Mouse (Mus musculus): ENCODE results near the gene Baz2a. TPM values are rescaled to one million over a fixed set of nuclear protein-coding genes. Genes with fewer than 3 reads are reported as not detected.

Baz2a gene
- total RNA-seq, 2 experiments from 2014 or later: 26.1 to 27.8 TPM

DNA sequence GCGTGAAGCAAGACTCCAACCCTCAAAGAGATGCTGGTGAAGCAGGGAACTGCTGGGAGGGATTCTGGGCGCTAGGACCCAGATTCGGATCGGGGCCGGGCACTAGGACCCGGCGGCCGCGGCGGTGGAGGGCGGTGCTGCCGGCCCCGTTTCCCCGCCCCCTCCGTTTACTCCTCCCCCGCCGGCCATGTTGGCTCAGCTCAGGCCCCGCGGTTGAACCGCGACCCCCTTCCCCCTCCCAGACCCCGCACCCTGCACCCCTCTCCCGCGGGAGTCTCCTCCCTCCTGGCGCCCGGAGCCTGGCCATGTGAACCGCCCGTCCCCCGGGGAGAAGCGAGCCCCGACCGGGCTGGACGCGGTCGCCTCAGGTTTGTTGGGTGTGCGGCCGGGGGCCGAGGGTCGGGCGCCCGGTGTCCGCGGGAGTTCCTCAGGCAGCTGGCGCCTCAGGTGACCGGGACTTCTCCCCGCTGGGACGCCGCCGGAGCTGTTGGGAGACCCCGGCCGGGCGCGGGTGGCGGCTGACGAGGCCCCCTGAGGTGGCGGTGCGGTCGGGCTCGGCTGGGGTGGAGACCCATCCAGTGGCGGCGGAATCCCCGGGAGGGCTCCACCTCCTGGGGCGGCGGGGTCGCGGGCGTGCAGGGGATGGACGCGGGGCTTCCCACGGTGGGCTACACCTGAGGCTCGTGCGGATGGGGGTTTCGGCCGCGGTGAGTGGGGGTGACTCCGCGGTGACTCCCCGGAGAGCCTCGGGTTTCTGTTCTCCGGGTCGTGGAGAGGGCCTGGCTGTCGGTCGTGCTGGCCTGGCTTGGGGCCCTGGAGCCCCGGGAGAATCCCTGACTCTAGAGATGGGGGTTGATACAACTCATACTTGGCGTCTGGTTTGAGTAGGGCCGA lies 5.6 kb downstream of the Baz2a start:
- intact Hi-C loops (cut with DNase I): loop anchor here (2.0 kb wide), 1 partner anchor 86 kb away; no protein-coding TSS in a partner anchor
- peak; percentile 85 to 90 for DNase-seq

DNA sequence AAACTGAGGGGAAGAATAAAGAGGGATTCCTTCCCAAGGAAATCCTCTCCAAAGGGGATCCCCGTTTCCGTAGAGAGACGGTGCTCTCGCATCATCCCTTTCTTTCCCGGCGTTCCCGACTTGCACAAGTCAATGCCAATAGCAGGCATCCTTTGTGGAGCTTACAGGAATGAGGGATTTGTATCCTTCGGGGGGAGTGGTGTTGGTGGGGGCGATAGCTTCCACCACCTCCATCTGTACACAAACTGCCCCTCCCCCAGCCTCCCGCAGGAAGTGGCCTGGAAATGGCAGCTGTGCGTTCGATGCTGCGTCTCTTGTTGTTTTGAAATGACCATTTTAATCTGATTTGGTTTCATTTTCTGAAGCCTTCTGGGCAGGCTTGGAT lies 6.2 kb downstream of the Baz2a start:
- peak; percentile 69 to 80 for DNase-seq
- intact Hi-C loops (cut with DNase I): loop anchor here (2.0 kb wide), 1 partner anchor 85 kb away; no protein-coding TSS in a partner anchor

- peak; percentile 39 to 48 for DNase-seq
- intact Hi-C loops (cut with DNase I): loop anchor here (2.0 to 10.0 kb wide), 2 partner anchors 21 to 185 kb away; partner anchors contain the start of gene Il23a
These were observed 18.9 kb downstream of the Baz2a start for GRCm38 (mm10) chr10:128110103-128110761.

DNA sequence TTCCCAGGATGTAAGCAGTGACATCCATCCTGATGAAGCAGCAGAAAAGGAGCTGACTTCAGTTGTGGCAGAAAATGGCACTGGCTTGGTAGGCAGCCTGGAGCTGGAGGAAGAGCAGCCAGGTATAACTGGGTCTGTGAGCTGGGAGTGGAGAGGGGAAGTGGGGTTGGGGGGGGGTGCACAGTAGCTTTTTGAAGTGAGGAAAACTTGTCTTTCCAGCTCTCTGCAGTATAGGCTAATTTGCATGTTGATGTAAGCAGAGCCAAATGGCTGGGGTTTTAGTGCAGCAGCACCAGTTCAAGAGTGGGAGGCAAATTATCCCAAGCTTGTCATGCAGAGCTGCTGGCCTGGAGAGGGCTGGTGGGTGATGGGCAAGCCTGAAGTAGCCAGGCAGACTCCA lies 19.9 kb downstream of the Baz2a start:
- DNase-seq: no peak
- intact Hi-C loops (cut with DNase I): loop anchor here (2.0 to 10.0 kb wide), 2 partner anchors 20 to 184 kb away; partner anchors contain the start of gene Il23a

- no peak for DNase-seq
- intact Hi-C loops (cut with DNase I): no loop called here
These were observed 32.5 kb downstream of the Baz2a start for GRCm38 (mm10) chr10:128123833-128124232.

DNA sequence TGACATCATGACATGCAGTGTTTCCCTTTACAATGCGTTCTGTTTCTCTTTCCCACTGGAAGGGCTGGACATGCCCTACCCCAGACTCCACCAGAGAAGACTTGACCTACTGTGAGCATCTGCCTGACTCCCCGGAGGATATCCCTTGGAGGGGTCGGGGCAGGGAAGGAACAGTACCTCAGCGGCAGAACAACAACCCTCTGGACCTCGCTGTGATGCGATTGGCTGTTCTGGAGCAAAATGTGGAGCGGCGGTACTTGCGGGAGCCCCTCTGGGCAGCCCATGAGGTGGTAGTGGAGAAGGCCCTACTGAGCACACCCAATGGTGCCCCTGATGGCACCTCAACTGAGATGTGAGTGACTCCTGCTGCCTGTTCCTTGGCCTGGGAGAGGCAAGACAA lies 33.5 kb downstream of the Baz2a start:
- intact Hi-C loops (cut with DNase I): no loop called here
- no peak for DNase-seq

- intact Hi-C loops (cut with DNase I): no loop called here
- DNase-seq: no peak
These were observed 34.6 kb downstream of the Baz2a start for GRCm38 (mm10) chr10:128125951-128126350.

- DNase-seq: no peak
- intact Hi-C loops (cut with DNase I): no loop called here
These were observed 36.1 kb downstream of the Baz2a start for GRCm38 (mm10) chr10:128127497-128127896.

DNA sequence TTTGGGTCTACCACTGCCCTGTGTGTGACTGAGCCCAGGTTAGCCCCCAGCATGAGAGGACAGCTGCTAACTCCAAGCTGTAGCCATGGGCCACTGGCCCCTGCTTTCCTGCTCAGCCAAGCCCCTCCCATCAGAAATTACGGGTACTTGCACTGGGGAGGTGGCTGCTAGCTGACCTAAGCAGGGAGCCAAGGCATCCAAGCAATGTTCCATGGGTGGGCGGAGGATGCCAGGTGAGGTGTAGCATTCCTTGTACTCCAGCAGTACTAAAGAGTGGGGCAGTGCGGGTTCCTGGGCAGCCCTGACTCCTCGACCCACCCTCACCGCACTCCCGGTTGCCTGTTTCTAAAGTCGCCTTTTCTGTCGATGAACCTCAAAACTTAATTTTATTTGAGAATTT lies 36.8 kb downstream of the Baz2a start:
- intact Hi-C loops (cut with DNase I): no loop called here

GRCm38 (mm10) chr10:128131297-128131696 lies 39.9 kb downstream of the Baz2a start:
- no peak for DNase-seq
- intact Hi-C loops (cut with DNase I): loop anchor here (2.0 to 10.0 kb wide), 2 partner anchors 20 to 354 kb away; no protein-coding TSS in a partner anchor

More for the DNA sequence above, 36.8 kb downstream of the Baz2a start:
- no peak for DNase-seq

- intact Hi-C loops (cut with DNase I): loop anchor here (2.0 to 10.0 kb wide), 2 partner anchors 21 to 353 kb away; no protein-coding TSS in a partner anchor
- no peak for DNase-seq
These were observed 40.4 kb downstream of the Baz2a start for GRCm38 (mm10) chr10:128131812-128132211.

DNA sequence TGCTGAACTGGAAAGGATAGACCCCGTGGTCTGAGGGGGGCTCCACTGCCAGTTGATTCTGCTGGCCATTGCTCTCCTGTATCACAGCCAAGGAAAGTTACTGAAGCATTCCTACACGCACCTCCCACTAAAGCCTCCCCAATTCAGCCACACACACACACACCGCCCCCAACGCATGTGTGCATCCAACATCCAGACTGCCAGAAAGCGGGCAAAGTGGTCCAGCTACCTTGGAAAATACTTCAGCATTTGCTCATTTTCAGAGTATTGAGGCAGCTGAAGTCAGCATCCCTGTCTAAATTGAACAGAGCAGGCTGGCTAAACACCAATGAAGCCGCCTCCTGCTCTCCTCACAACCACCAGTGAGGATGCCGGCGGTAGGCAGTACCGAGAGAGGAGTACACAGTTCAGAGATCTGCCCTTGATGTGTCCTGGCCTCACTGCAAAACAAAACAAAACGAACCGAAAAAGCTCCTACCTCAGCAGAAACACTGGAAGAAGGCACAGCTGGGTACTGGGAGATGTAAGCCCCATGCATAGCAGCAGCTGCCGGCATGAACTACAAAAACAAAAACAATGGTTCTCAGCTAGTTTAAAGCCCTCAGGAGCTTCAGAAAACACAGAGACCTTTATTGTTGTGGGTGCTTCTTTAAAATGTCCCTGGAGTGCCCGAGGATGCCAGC lies 42.4 kb downstream of the Baz2a start:
- DNase-seq: no peak
- intact Hi-C loops (cut with DNase I): loop anchor here (10.0 kb wide), 1 partner anchor 351 kb away; no protein-coding TSS in a partner anchor

DNA sequence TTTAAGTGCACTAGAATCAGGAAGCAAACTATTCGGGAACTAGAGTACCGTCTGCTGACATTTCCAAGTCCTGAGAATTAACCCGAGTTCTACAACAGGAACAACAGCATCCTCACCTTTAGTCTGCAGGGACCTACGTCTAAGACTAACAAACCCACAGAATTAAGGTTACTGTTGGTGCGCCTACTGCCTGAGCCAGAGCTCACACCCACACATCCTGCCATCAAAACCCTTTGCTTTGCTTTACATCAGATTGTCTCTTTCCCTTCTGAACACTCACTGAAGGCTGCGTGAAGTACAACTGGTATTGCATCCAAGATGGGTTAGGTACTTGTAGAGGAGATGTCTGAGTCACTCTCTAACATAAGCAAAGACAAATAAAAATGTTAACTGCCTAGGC lies 44.0 kb downstream of the Baz2a start:
- DNase-seq: no peak
- intact Hi-C loops (cut with DNase I): loop anchor here (10.0 kb wide), 1 partner anchor 349 kb away; no protein-coding TSS in a partner anchor

DNA sequence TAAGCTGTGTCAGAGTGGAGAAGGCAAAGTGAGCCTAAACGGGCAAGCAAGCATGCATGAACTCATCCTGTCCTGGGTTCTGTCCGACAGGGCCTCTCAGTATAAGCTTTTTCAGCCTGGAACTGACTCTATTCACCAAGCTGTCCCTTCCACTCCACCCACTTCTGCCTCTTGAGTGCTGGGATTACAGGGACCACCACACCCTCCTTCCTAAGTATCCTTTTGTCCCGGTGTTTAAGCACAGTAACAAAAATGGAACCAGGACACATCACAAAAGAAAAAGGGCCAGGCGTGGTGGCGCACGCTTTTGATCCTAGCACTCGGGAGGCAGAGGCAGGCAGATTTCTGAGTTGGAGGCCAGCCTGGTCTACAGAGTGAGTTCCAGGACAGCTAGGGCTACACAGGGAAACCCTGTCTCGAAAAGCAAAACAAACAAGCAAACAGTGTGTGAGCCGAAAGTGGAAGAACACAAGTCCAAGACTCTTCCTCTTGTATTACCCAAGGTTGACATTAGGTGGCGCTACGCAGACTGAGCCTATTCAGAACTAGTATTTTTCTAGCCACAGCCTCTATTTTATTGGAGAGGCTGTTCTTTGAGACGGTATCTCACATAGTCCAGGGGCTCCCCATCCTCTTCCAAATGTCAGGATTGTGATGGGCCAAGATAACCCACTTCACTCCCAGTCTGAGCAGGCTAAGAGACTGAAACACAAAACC lies 49.0 kb downstream of the Baz2a start:
- peak; percentile 53 to 83 for DNase-seq
- intact Hi-C loops (cut with DNase I): loop anchor here (5.0 kb wide), 2 partner anchors 38 to 132 kb away; partner anchors contain the start of gene Stat2

DNA sequence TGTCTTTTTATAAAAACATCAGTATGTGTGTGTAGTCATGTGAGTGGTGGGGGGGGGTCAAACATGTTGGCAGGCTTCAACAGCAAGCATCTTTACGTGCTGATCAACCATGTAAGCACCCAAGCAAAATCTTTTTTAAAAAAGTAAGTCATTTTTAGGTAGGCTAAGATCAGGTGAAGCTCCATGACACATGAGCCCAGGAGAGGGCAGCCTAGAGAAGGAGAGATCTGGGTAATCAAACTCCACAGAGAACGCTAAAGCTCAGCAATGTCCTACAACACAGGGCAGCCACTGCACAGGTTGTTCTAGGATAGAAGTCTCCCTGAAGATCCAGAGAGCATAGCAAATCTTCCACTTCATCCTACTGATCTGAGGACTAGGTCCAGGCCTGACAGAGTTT lies 50.8 kb downstream of the Baz2a start:
- DNase-seq: peak in 1 of 2 experiments; percentile 26
- intact Hi-C loops (cut with DNase I): loop anchor here (1.0 to 5.0 kb wide), 3 partner anchors 40 to 130 kb away; partner anchors contain the start of gene Stat2

GRCm38 (mm10) chr10:128143659-128144058 lies 52.3 kb downstream of the Baz2a start:
- no peak for DNase-seq
- intact Hi-C loops (cut with DNase I): loop anchor here (5.0 kb wide), 2 partner anchors 41 to 129 kb away; partner anchors contain the start of gene Stat2

GRCm38 (mm10) chr10:128144961-128145360 lies 53.6 kb downstream of the Baz2a start:
- intact Hi-C loops (cut with DNase I): loop anchor here (5.0 kb wide), 2 partner anchors 43 to 127 kb away; partner anchors contain the start of gene Stat2
- DNase-seq: no peak

DNA sequence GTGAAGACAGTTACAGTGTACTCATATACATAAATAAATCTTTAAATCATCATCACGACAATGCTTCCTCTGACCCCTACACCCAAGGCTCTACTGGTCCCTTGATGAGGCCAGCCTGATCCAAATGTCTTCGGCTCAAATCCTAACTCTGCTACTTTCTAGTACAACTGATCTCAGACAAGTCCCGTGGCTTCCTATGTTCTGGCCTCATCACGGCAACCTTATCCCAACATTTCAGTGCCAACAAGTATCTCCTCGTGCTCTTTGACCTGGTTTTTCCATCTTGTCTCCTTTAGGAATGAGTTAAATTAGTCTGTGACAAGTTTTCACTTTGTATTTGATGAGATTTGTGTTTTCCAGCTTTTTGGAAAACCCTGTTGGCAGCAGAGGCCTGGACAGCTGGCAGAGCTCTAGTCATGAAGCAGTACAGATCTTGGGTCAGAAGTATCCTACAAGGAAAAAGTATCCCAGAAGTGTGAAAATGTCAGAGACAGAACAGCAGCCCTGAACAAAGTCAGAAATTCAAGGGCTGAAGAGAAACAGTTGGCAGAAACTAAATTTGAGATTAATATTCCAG lies 57.5 kb downstream of the Baz2a start:
- peak; percentile 60 to 61 for DNase-seq
- intact Hi-C loops (cut with DNase I): loop anchor here (1.0 kb wide), 1 partner anchor 37 kb away; no protein-coding TSS in a partner anchor

GRCm38 (mm10) chr10:128149592-128149991 lies 58.2 kb downstream of the Baz2a start:
- peak; percentile 92 for DNase-seq
- intact Hi-C loops (cut with DNase I): loop anchor here (1.0 kb wide), 1 partner anchor 37 kb away; no protein-coding TSS in a partner anchor

All from heart, postnatal 10 days (tissue).